Mouse (Mus musculus) forebrain, postnatal 0 days (tissue): ENCODE data around the gene Spdef. TPM values are rescaled to one million over a fixed set of nuclear protein-coding genes. Genes with fewer than 3 reads are reported as not detected.

Experiments
- ATAC-seq: fragments of 200-750 bp; cut with Nextera tagmentation; 2 replicates; pipeline ENCODE4 v1.8.0; 2017; ENCODE audit warnings: mild to moderate bottlenecking, moderate library complexity
- DNase-seq: peaks from one replicate; pipeline ENCODE4 v3.0.0-alpha.2; 2015
- H3K27ac ChIP-seq: fragments of 300-500 bp; sonication (generic); 2 replicates; pipeline ENCODE4 v1.5.1; 2014; ENCODE audit warnings: low read depth, mild to moderate bottlenecking, antibody characterized with exemption, low read length, moderate library complexity, mixed read lengths
- H3K27me3 ChIP-seq: fragments of 300-500 bp; sonication (generic); 2 replicates; pipeline ENCODE4 v1.6.1; 2014; ENCODE audit warnings: mild to moderate bottlenecking, low read length, mixed read lengths; ENCODE audit not compliant: insufficient read depth
- H3K36me3 ChIP-seq: fragments of 300-500 bp; sonication (generic); 2 replicates; pipeline ENCODE4 v1.6.1; 2014; ENCODE audit warnings: mild to moderate bottlenecking, moderate library complexity; ENCODE audit not compliant: insufficient read depth
- H3K4me1 ChIP-seq: fragments of 300-500 bp; sonication (generic); 2 replicates; pipeline ENCODE4 v1.6.1; 2014; ENCODE audit warnings: antibody characterized with exemption; ENCODE audit not compliant: insufficient read depth
- H3K4me2 ChIP-seq: fragments of 300-500 bp; sonication (generic); 2 replicates; pipeline ENCODE4 v1.6.1; 2014; ENCODE audit warnings: low read depth, mild to moderate bottlenecking, moderate library complexity
- H3K4me3 ChIP-seq: fragments of 300-500 bp; sonication (generic); 2 replicates; pipeline ENCODE4 v1.5.1; 2014; ENCODE audit warnings: low read depth, low read length, mixed read lengths
- H3K9ac ChIP-seq: fragments of 300-500 bp; sonication (generic); 2 replicates; pipeline ENCODE4 v1.6.1; 2014; ENCODE audit warnings: mild to moderate bottlenecking
- H3K9me3 ChIP-seq: fragments of 300-500 bp; sonication (generic); 2 replicates; pipeline ENCODE4 v1.6.1; 2016; ENCODE audit warnings: low read length
- CTCF ChIP-seq: sonication (generic); IDR thresholded peaks from 2 replicates; pipeline ENCODE4 v1.5.1; 2016; ENCODE audit warnings: antibody characterized with exemption, control low read depth, low read depth
- WGBS: fragments of 180-500 bp; shearing (Covaris S2); extraction: QIAGEN DNeasy Blood & Tissue Kit; methylation state at CpG from one replicate; pipeline ENCODE4 v1.1.7; 2014; 5-methylcytosine and 5-hydroxymethylcytosine counted together
- polyA plus RNA-seq: library from polyadenylated mRNA; unstranded; fragments of >200 nt; fragmentation: Nextera tagmentation; extraction: Ambion mirVana; gene quantifications from 2 replicates; pipeline ENCODE4 v1.2.1, GENCODE M21; 2015
- total RNA-seq: library from RNA; depleted of rRNA; stranded (reverse); fragments of >200 nt; gene quantifications from 2 replicates; pipeline ENCODE4 v1.2.3, GENCODE M21; 2014; rRNA removed

Gene Spdef
- 2.3 and 3.5 TPM in 2 replicates for total RNA-seq
- 1.5 and 2.3 TPM in 2 replicates for polyA plus RNA-seq

- TF ChIP-seq CTCF = no peak
- H3K4me1 ChIP-seq = no peaks in the 10 kb centered on the region
- no peak for DNase-seq
- no peak within 1 kb of the TSS for H3K4me3 ChIP-seq
- no peak within 1 kb of the TSS for H3K27ac ChIP-seq
- 78% methylated on average over 10 of the region's 10 CpGs for WGBS
- H3K9ac ChIP-seq = no peak within 1 kb of the TSS
- no peaks in the 10 kb centered on the region for H3K36me3 ChIP-seq
- no peak for ATAC-seq
- no peaks in the 10 kb centered on the region for H3K9me3 ChIP-seq
- no peak within 1 kb of the TSS for H3K4me2 ChIP-seq
- no peaks in the 10 kb centered on the region for H3K27me3 ChIP-seq
These were observed at the start of gene Spdef for GRCm38 (mm10) chr17:27728770-27729169. Gene Spdef (minus strand): TSS chr17:27728955.

GRCm38 (mm10) chr17:27777823-27778222, 49.1 kb upstream of the Spdef start:
- TF ChIP-seq CTCF = no peak
- Histone ChIP-seq H3K9me3 (no peaks in the 10 kb centered on the region), H3K9ac (no peak overlapping the region), H3K36me3 (peaks cover 2% of the 10 kb centered on the region; the same call in 1 of the 2 replicates), H3K4me3 (no peak overlapping the region), H3K4me2 (no peak overlapping the region), H3K27me3 (no peaks in the 10 kb centered on the region), H3K27ac (no peak overlapping the region), H3K4me1 (no peaks in the 10 kb centered on the region)
- ATAC-seq (no peak), DNase-seq (no peak)
- 86% methylated on average over 6 of the region's 6 CpGs for WGBS

- Histone ChIP-seq H3K27ac (no peak overlapping the region), H3K4me2 (no peak overlapping the region), H3K4me1 (no peaks in the 10 kb centered on the region), H3K36me3 (peaks cover 2% of the 10 kb centered on the region; the same call in 1 of the 2 replicates), H3K27me3 (no peaks in the 10 kb centered on the region), H3K4me3 (no peak overlapping the region), H3K9ac (no peak overlapping the region), H3K9me3 (no peaks in the 10 kb centered on the region)
- ATAC-seq (no peak), DNase-seq (no peak)
- no peak for TF ChIP-seq CTCF
- WGBS = 92% methylated on average over 3 of the region's 3 CpGs
These were observed 45.4 kb upstream of the Spdef start for GRCm38 (mm10) chr17:27774198-27774597.

- Histone ChIP-seq H3K9me3 (no peaks in the 10 kb centered on the region), H3K36me3 (peaks cover 2% of the 10 kb centered on the region; the same call in 1 of the 2 replicates), H3K27ac (no peak overlapping the region), H3K4me3 (no peak overlapping the region), H3K4me1 (no peaks in the 10 kb centered on the region), H3K9ac (no peak overlapping the region), H3K4me2 (no peak overlapping the region), H3K27me3 (no peaks in the 10 kb centered on the region)
- no peak for TF ChIP-seq CTCF
- ATAC-seq (no peak), DNase-seq (no peak)
- WGBS = 79% methylated on average over 6 of the region's 6 CpGs
These were observed 42.9 kb upstream of the Spdef start for GRCm38 (mm10) chr17:27771616-27772015.

GRCm38 (mm10) chr17:27768817-27769542, 40.2 kb upstream of the Spdef start:
- no peaks in the 10 kb centered on the region for H3K27me3 ChIP-seq

GRCm38 (mm10) chr17:27767543-27767942, 38.8 kb upstream of the Spdef start:
- no peaks in the 10 kb centered on the region for H3K27me3 ChIP-seq
- H3K4me1 ChIP-seq = no peaks in the 10 kb centered on the region
- DNase-seq = no peak
- H3K36me3 ChIP-seq = peaks cover 21% of the 10 kb centered on the region
- no peak overlapping the region for H3K9ac ChIP-seq
- H3K9me3 ChIP-seq = no peaks in the 10 kb centered on the region
- ATAC-seq = no peak
- no peak for TF ChIP-seq CTCF
- no peak overlapping the region for H3K4me2 ChIP-seq
- no peak overlapping the region for H3K4me3 ChIP-seq
- WGBS = 74% methylated on average over 12 of the region's 12 CpGs
- H3K27ac ChIP-seq = no peak overlapping the region

More at GRCm38 (mm10) chr17:27768817-27769542, 40.2 kb upstream of the Spdef start:
- TF ChIP-seq CTCF = peak; percentile 92
- Histone ChIP-seq H3K4me1 (no peaks in the 10 kb centered on the region), H3K4me2 (no peak overlapping the region), H3K36me3 (peaks cover 21% of the 10 kb centered on the region), H3K4me3 (no peak overlapping the region), H3K9me3 (no peaks in the 10 kb centered on the region), H3K9ac (no peak overlapping the region), H3K27ac (no peak overlapping the region)
- peak; percentile 85 for ATAC-seq
- DNase-seq = peak; percentile 85
- 63% methylated on average over 8 of the region's 8 CpGs for WGBS

- no peak overlapping the region for H3K9ac ChIP-seq
- H3K4me3 ChIP-seq = no peak overlapping the region
- H3K4me2 ChIP-seq = no peak overlapping the region
- 81% methylated on average over 5 of the region's 5 CpGs for WGBS
- DNase-seq (no peak), ATAC-seq (no peak)
- peaks cover 21% of the 10 kb centered on the region for H3K36me3 ChIP-seq
- H3K27ac ChIP-seq = no peak overlapping the region
- H3K4me1 ChIP-seq = no peaks in the 10 kb centered on the region
- TF ChIP-seq CTCF = no peak
- no peaks in the 10 kb centered on the region for H3K27me3 ChIP-seq
- H3K9me3 ChIP-seq = no peaks in the 10 kb centered on the region
These were observed 38.4 kb upstream of the Spdef start for GRCm38 (mm10) chr17:27767120-27767519.
